Mouse (Mus musculus) midbrain, embryonic 16.5 days (tissue): Measurements from ENCODE around the gene Lims1. TPM values are rescaled to one million over a fixed set of nuclear protein-coding genes. Genes with fewer than 3 reads are reported as not detected.

Source experiments
- ATAC-seq: fragments of 200-750 bp; cut with Nextera tagmentation; 2 replicates; pipeline ENCODE4 v1.8.0; 2017; ENCODE audit warnings: moderate TSS enrichment
- H3K27ac ChIP-seq: fragments of 300-500 bp; sonication (generic); 2 replicates; pipeline ENCODE4 v1.5.1; 2014; ENCODE audit warnings: mild to moderate bottlenecking, low read length, mixed read lengths
- H3K27me3 ChIP-seq: fragments of 300-500 bp; sonication (generic); 2 replicates; pipeline ENCODE4 v1.6.1; 2014; ENCODE audit warnings: low read depth, low read length, mixed read lengths; ENCODE audit not compliant: control insufficient read depth, insufficient read depth
- H3K36me3 ChIP-seq: fragments of 300-500 bp; sonication (generic); 2 replicates; pipeline ENCODE4 v1.6.1; 2014; ENCODE audit warnings: mild to moderate bottlenecking, low read length, moderate library complexity, mixed read lengths; ENCODE audit not compliant: control insufficient read depth, insufficient read depth
- H3K4me1 ChIP-seq: fragments of 300-500 bp; sonication (generic); 2 replicates; pipeline ENCODE4 v1.6.1; 2014; ENCODE audit warnings: mild to moderate bottlenecking, low read length, mixed read lengths; ENCODE audit not compliant: control insufficient read depth, insufficient read depth
- H3K4me2 ChIP-seq: fragments of 300-500 bp; sonication (generic); 2 replicates; pipeline ENCODE4 v1.6.1; 2014; ENCODE audit warnings: mild to moderate bottlenecking, low read length, mixed read lengths
- H3K4me3 ChIP-seq: fragments of 300-500 bp; sonication (generic); 2 replicates; pipeline ENCODE4 v1.5.1; 2014; ENCODE audit warnings: low read depth, mild to moderate bottlenecking, low read length, moderate library complexity, mixed read lengths
- H3K9ac ChIP-seq: fragments of 300-500 bp; sonication (generic); 2 replicates; pipeline ENCODE4 v1.6.1; 2014; ENCODE audit warnings: low read depth, low read length, mixed read lengths
- H3K9me3 ChIP-seq: fragments of 300-500 bp; sonication (generic); replicated peaks from 2 replicates; pipeline ENCODE4 v1.6.1; 2014; ENCODE audit warnings: mild to moderate bottlenecking, low read length, mixed read lengths; ENCODE audit not compliant: control insufficient read depth, poor library complexity, severe bottlenecking
- WGBS: fragments of 180-500 bp; shearing (Covaris S2); extraction: QIAGEN DNeasy Blood & Tissue Kit; methylation state at CpG from one replicate; pipeline ENCODE4 v1.1.7; 2014; 5-methylcytosine and 5-hydroxymethylcytosine counted together
- polyA plus RNA-seq: library from polyadenylated mRNA; unstranded; fragments of >200 nt; fragmentation: Nextera tagmentation; extraction: Ambion mirVana; gene quantifications from 2 replicates; pipeline ENCODE4 v1.2.1, GENCODE M21; 2015

Gene Lims1
- polyA plus RNA-seq, 1 experiment from 2014 or later: 47.1 TPM

DNA sequence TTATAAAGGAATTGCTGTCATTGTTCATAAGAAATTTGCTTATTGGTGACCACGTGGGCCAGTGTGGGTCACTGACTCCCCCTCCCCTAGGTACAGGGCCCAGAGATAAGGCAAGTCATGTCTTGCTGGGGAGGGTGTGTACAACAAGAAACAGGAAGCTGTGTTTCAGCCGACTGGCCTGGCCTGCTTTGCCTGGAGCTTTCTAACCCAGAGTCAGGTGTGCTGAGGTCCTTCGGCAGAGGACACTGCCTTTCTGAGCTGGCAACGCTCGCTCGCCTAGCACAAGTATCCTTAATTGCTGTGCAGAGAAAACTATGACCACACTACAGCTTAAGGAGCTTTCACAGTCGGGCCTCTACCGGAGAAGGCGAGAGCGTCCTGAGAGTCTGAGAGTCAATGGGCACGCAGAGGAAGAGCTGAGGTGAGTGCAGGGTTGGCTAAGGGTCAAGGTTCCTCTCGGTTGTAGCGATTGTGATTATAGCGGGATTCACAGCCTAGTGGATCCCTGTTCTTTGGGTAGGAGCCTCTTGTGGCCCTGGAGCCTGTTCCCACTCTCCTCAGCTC is 48.1 kb downstream of the Lims1 start:
- peaks cover 13% of the 10 kb centered on the region for H3K4me1 ChIP-seq
- ATAC-seq: 0 out of 2 replicates have a peak, but pooled peaks have one; percentile 29
- no peaks in the 10 kb centered on the region for H3K27me3 ChIP-seq
- no peak overlapping the region for H3K4me3 ChIP-seq
- H3K9ac ChIP-seq: no peak overlapping the region
- no peaks in the 10 kb centered on the region for H3K36me3 ChIP-seq
- H3K27ac ChIP-seq: no peak overlapping the region
- 48% methylated on average over 14 of the region's 14 CpGs for WGBS
- H3K9me3 ChIP-seq: no peaks in the 10 kb centered on the region
- no peak overlapping the region for H3K4me2 ChIP-seq

- Histone ChIP-seq H3K27ac (no peak overlapping the region), H3K4me1 (peaks cover 13% of the 10 kb centered on the region), H3K36me3 (no peaks in the 10 kb centered on the region), H3K9ac (no peak overlapping the region), H3K4me2 (no peak overlapping the region), H3K4me3 (no peak overlapping the region), H3K9me3 (no peaks in the 10 kb centered on the region), H3K27me3 (no peaks in the 10 kb centered on the region)
- WGBS: 71% methylated on average over 6 of the region's 6 CpGs
- no peak for ATAC-seq
Measured at GRCm38 (mm10) chr10:58372430-58373030, 49.3 kb downstream of the Lims1 start.

GRCm38 (mm10) chr10:58373829-58374228 is 50.6 kb downstream of the Lims1 start:
- H3K9me3 ChIP-seq: no peaks in the 10 kb centered on the region
- H3K36me3 ChIP-seq: no peaks in the 10 kb centered on the region
- H3K27me3 ChIP-seq: no peaks in the 10 kb centered on the region
- H3K4me2 ChIP-seq: no peak overlapping the region
- peaks cover 13% of the 10 kb centered on the region for H3K4me1 ChIP-seq
- no peak overlapping the region for H3K4me3 ChIP-seq
- H3K9ac ChIP-seq: no peak overlapping the region
- no peak for ATAC-seq
- no peak overlapping the region for H3K27ac ChIP-seq

DNA sequence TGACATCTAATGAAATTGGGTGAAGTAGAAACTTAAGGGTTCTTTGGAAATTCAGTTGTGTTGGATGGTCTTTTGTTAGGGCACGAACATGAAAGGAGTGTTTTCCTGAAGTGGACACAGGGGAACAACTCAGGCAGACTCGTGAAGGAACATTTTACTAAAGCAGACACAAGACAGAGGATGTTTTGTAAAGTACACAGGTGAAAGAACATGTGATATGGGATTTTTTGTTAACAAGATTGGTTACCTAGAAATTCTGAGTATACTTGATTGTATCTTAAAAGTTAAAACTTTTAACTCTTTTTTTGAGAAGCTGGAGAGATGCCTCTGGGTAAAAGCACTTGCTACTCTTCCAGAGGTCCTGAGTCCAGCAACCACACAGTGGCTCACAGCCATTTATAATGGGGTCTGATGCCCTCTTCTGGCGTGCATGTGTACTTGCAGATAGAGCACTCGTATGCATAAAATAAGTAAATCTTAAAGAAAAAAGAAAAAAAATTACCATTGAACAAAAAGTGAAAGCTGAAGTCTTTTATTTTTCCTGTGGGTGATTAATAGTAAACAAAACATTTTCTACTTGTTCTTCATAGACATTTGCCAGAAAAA is 54.4 kb downstream of the Lims1 start:
- Histone ChIP-seq H3K4me3 (no peak overlapping the region), H3K4me2 (no peak overlapping the region), H3K27me3 (no peaks in the 10 kb centered on the region), H3K27ac (no peak overlapping the region), H3K9ac (no peak overlapping the region), H3K36me3 (no peaks in the 10 kb centered on the region), H3K4me1 (peaks cover 8% of the 10 kb centered on the region), H3K9me3 (no peaks in the 10 kb centered on the region)
- no peak for ATAC-seq
- 40% methylated on average over 4 of the region's 4 CpGs for WGBS

GRCm38 (mm10) chr10:58378380-58378779 is 55.1 kb downstream of the Lims1 start:
- Histone ChIP-seq H3K4me3 (no peak overlapping the region), H3K4me1 (peaks cover 15% of the 10 kb centered on the region), H3K4me2 (no peak overlapping the region), H3K9me3 (no peaks in the 10 kb centered on the region), H3K27me3 (no peaks in the 10 kb centered on the region), H3K9ac (no peak overlapping the region), H3K27ac (no peak overlapping the region), H3K36me3 (no peaks in the 10 kb centered on the region)
- no peak for ATAC-seq
- WGBS: 59% methylated on average over 1 of the region's 1 CpGs

GRCm38 (mm10) chr10:58379699-58380098 is 56.4 kb downstream of the Lims1 start:
- no peaks in the 10 kb centered on the region for H3K9me3 ChIP-seq
- no peaks in the 10 kb centered on the region for H3K27me3 ChIP-seq
- WGBS: 100% methylated on average over 1 of the region's 1 CpGs
- H3K36me3 ChIP-seq: no peaks in the 10 kb centered on the region
- no peak for ATAC-seq
- H3K4me3 ChIP-seq: no peak overlapping the region
- H3K27ac ChIP-seq: no peak overlapping the region
- H3K9ac ChIP-seq: no peak overlapping the region
- no peak overlapping the region for H3K4me2 ChIP-seq
- H3K4me1 ChIP-seq: peaks cover 23% of the 10 kb centered on the region

DNA sequence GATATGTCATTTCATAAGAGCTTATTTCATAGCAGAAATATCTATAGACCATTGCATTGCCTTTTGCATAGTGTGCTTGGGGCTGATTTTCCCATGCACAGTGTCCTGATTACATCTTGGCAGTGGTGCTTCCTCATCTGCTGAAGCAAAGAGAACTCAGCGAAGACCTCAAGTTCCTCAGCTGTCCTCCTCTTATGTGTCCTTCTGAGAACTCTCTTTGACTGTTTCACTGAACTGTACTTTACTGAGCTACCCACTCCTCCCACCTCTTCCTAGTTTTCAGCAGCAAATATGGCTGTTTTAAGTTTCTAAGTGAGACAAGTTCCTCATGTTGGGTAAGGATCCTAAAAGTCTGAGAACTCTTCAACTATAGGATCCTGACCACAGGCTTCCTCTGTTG is 58.6 kb downstream of the Lims1 start:
- Histone ChIP-seq H3K9me3 (no peaks in the 10 kb centered on the region), H3K9ac (no peak overlapping the region), H3K27ac (no peak overlapping the region), H3K4me3 (no peak overlapping the region), H3K4me2 (no peak overlapping the region), H3K36me3 (no peaks in the 10 kb centered on the region), H3K4me1 (peaks cover 23% of the 10 kb centered on the region), H3K27me3 (no peaks in the 10 kb centered on the region)
- ATAC-seq: no peak
- 100% methylated on average over 1 of the region's 1 CpGs for WGBS

DNA sequence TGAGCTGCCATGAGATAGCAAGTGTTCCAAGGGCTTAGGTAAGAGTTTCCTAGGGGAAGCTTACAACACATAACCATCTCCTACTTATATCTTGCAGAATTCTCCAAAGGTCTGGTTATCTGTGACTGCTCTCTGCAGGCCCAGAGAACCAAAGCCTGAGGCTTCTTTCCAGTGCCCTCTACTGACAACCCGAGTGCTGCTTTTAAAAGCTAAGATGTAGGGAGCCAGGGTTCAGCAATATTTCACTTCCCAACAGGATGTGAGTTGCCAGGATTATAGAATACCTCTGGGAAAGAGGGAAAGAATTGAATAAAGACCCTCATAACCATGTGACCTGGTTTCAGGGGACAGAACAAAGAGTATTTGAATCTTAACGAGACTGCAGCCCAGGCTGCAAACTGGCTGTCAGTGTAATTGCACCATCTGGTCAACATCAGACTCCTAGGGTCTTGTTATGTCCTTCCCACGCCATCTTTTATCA is 59.4 kb downstream of the Lims1 start:
- Histone ChIP-seq H3K4me2 (no peak overlapping the region; the same call in 1 of the 2 replicates), H3K36me3 (no peaks in the 10 kb centered on the region), H3K9me3 (no peaks in the 10 kb centered on the region), H3K4me1 (peaks cover 23% of the 10 kb centered on the region), H3K9ac (no peak overlapping the region), H3K27me3 (no peaks in the 10 kb centered on the region), H3K4me3 (no peak overlapping the region), H3K27ac (peak overlapping the region; percentile 62)
- ATAC-seq: peak; percentile 71; the same call in 1 of the 2 replicates
- 7% methylated on average over 3 of the region's 3 CpGs for WGBS

GRCm38 (mm10) chr10:58383282-58383681 is 60.0 kb downstream of the Lims1 start:
- Histone ChIP-seq H3K27me3 (no peaks in the 10 kb centered on the region), H3K27ac (no peak overlapping the region), H3K4me3 (no peak overlapping the region), H3K9me3 (no peaks in the 10 kb centered on the region), H3K36me3 (no peaks in the 10 kb centered on the region), H3K9ac (no peak overlapping the region), H3K4me1 (peaks cover 23% of the 10 kb centered on the region), H3K4me2 (no peak overlapping the region)
- peak; percentile 75 for ATAC-seq
- WGBS: 20% methylated on average over 3 of the region's 3 CpGs
